Mouse (Mus musculus): Measurements from ENCODE around the gene Dguok. TPM values are rescaled to one million over a fixed set of nuclear protein-coding genes. Genes with fewer than 3 reads are reported as not detected.
A peak's percentile ranks its signal among the peaks of the same experiment; 100 is the strongest.

Gene Dguok
- polyA plus RNA-seq, 1 experiment from 2014 or later, result 48.2 TPM

GRCm38 (mm10) chr6:83453706-83454105, 53.1 kb downstream of the Dguok start:
- peak overlapping the region; percentile 88 for H3K4me3 ChIP-seq
- H3K36me3 ChIP-seq, result no peaks in the 10 kb centered on the region
- 53% methylated on average over 11 of the region's 11 CpGs for WGBS
- no peaks in the 10 kb centered on the region for H3K9me3 ChIP-seq (replicated peaks)
- H3K27ac ChIP-seq, result no peak overlapping the region
- no peaks in the 10 kb centered on the region for H3K27me3 ChIP-seq
- H3K4me1 ChIP-seq (replicated peaks), result peaks cover 78% of the 10 kb centered on the region
- peak overlapping the region; percentile 96 for H3K4me2 ChIP-seq
- ATAC-seq (replicated peaks; ENCODE audit: insufficient number of reproducible peaks, insufficient read depth, low FRiP score, low read depth), result no peak
- no peak overlapping the region for H3K9ac ChIP-seq

GRCm38 (mm10) chr6:83450451-83451303, 56.1 kb downstream of the Dguok start:
- Histone ChIP-seq H3K27me3 (no peaks in the 10 kb centered on the region), H3K9me3 (replicated peaks) (no peaks in the 10 kb centered on the region), H3K27ac (peak overlapping the region; percentile 72), H3K4me1 (replicated peaks) (peaks cover 94% of the 10 kb centered on the region), H3K4me2 (peak overlapping the region; percentile 31; the same call in 1 of the 2 replicates), H3K4me3 (no peak overlapping the region), H3K9ac (no peak overlapping the region), H3K36me3 (no peaks in the 10 kb centered on the region)
- 49% methylated on average over 9 of the region's 9 CpGs for WGBS
- no peak for ATAC-seq (replicated peaks; ENCODE audit: insufficient number of reproducible peaks, insufficient read depth, low FRiP score, low read depth)

- WGBS, result 15% methylated on average over 3 of the region's 3 CpGs
- H3K27ac ChIP-seq, result peak overlapping the region; percentile 72
- H3K27me3 ChIP-seq, result no peaks in the 10 kb centered on the region
- peaks cover 94% of the 10 kb centered on the region for H3K4me1 ChIP-seq (replicated peaks)
- no peaks in the 10 kb centered on the region for H3K9me3 ChIP-seq (replicated peaks)
- peak; percentile 50; the same call in 1 of the 2 replicates for ATAC-seq (replicated peaks; ENCODE audit: insufficient number of reproducible peaks, insufficient read depth, low FRiP score, low read depth)
- H3K9ac ChIP-seq, result peak overlapping the region; percentile 9; the same call in 1 of the 2 replicates
- H3K36me3 ChIP-seq, result no peaks in the 10 kb centered on the region
- H3K4me2 ChIP-seq, result peak overlapping the region; percentile 9; the same call in 1 of the 2 replicates
- no peak overlapping the region for H3K4me3 ChIP-seq
These were observed 57.3 kb downstream of the Dguok start for GRCm38 (mm10) chr6:83449440-83449839.

- Histone ChIP-seq H3K4me1 (replicated peaks) (peaks cover 94% of the 10 kb centered on the region), H3K9me3 (replicated peaks) (no peaks in the 10 kb centered on the region), H3K27ac (peak overlapping the region; percentile 72), H3K27me3 (no peaks in the 10 kb centered on the region), H3K9ac (peak overlapping the region; percentile 9; the same call in 1 of the 2 replicates), H3K4me3 (no peak overlapping the region), H3K36me3 (no peaks in the 10 kb centered on the region), H3K4me2 (no peak overlapping the region)
- ATAC-seq (replicated peaks; ENCODE audit: insufficient number of reproducible peaks, insufficient read depth, low FRiP score, low read depth), result no peak
- 62% methylated on average over 4 of the region's 4 CpGs for WGBS
These were observed 57.9 kb downstream of the Dguok start for GRCm38 (mm10) chr6:83448911-83449310.

- peaks cover 96% of the 10 kb centered on the region for H3K4me1 ChIP-seq (replicated peaks)
- no peaks in the 10 kb centered on the region for H3K36me3 ChIP-seq
- no peak overlapping the region for H3K4me2 ChIP-seq
- no peak overlapping the region for H3K9ac ChIP-seq
- no peak overlapping the region for H3K4me3 ChIP-seq
- 74% methylated on average over 7 of the region's 7 CpGs for WGBS
- no peaks in the 10 kb centered on the region for H3K9me3 ChIP-seq (replicated peaks)
- no peaks in the 10 kb centered on the region for H3K27me3 ChIP-seq
- ATAC-seq (replicated peaks; ENCODE audit: insufficient number of reproducible peaks, insufficient read depth, low FRiP score, low read depth), result no peak
- H3K27ac ChIP-seq, result no peak overlapping the region
These were observed 59.7 kb downstream of the Dguok start for GRCm38 (mm10) chr6:83447031-83447430.

GRCm38 (mm10) chr6:83445796-83446195, 61.0 kb downstream of the Dguok start:
- ATAC-seq (replicated peaks; ENCODE audit: insufficient number of reproducible peaks, insufficient read depth, low FRiP score, low read depth), result no peak
- Histone ChIP-seq H3K4me2 (no peak overlapping the region), H3K9ac (no peak overlapping the region), H3K4me1 (replicated peaks) (peaks cover 92% of the 10 kb centered on the region), H3K9me3 (replicated peaks) (no peaks in the 10 kb centered on the region), H3K36me3 (no peaks in the 10 kb centered on the region), H3K27ac (no peak overlapping the region), H3K4me3 (no peak overlapping the region), H3K27me3 (no peaks in the 10 kb centered on the region)
- WGBS, result 75% methylated on average over 2 of the region's 2 CpGs

- H3K27ac ChIP-seq, result peak overlapping the region; percentile 87
- H3K27me3 ChIP-seq, result no peaks in the 10 kb centered on the region
- H3K4me2 ChIP-seq, result peak overlapping the region; percentile 84
- peak overlapping the region; percentile 20; the same call in 1 of the 2 replicates for H3K9ac ChIP-seq
- WGBS, result 6% methylated on average over 13 of the region's 13 CpGs
- H3K4me1 ChIP-seq (replicated peaks), result peaks cover 92% of the 10 kb centered on the region
- H3K4me3 ChIP-seq, result peak overlapping the region; percentile 18
- H3K36me3 ChIP-seq, result no peaks in the 10 kb centered on the region
- H3K9me3 ChIP-seq (replicated peaks), result no peaks in the 10 kb centered on the region
- peak; percentile 61 for ATAC-seq (replicated peaks; ENCODE audit: insufficient number of reproducible peaks, insufficient read depth, low FRiP score, low read depth)
These were observed 63.1 kb downstream of the Dguok start for GRCm38 (mm10) chr6:83443441-83444340.

GRCm38 (mm10) chr6:83442639-83443038, 64.1 kb downstream of the Dguok start:
- peak overlapping the region; percentile 73; the same call in 1 of the 2 replicates for H3K4me3 ChIP-seq
- peak overlapping the region; percentile 87 for H3K27ac ChIP-seq
- H3K9ac ChIP-seq, result peak overlapping the region; percentile 51; the same call in 1 of the 2 replicates
- no peaks in the 10 kb centered on the region for H3K27me3 ChIP-seq
- H3K36me3 ChIP-seq, result no peaks in the 10 kb centered on the region
- no peaks in the 10 kb centered on the region for H3K9me3 ChIP-seq (replicated peaks)
- ATAC-seq (replicated peaks; ENCODE audit: insufficient number of reproducible peaks, insufficient read depth, low FRiP score, low read depth), result no peak
- peaks cover 95% of the 10 kb centered on the region for H3K4me1 ChIP-seq (replicated peaks)
- peak overlapping the region; percentile 84 for H3K4me2 ChIP-seq
- 45% methylated on average over 3 of the region's 3 CpGs for WGBS

GRCm38 (mm10) chr6:83441259-83442061, 65.3 kb downstream of the Dguok start:
- H3K36me3 ChIP-seq, result no peaks in the 10 kb centered on the region
- WGBS, result under 1% methylated on average over 48 of the region's 48 CpGs

GRCm38 (mm10) chr6:83440510-83441258, 66.1 kb downstream of the Dguok start:
- Histone ChIP-seq H3K27me3 (no peaks in the 10 kb centered on the region), H3K4me1 (replicated peaks) (peaks cover 83% of the 10 kb centered on the region), H3K4me3 (peak overlapping the region; percentile 73), H3K9ac (peak overlapping the region; percentile 68), H3K27ac (peak overlapping the region; percentile 87), H3K36me3 (no peaks in the 10 kb centered on the region), H3K4me2 (peak overlapping the region; percentile 84), H3K9me3 (replicated peaks) (no peaks in the 10 kb centered on the region)
- peak; percentile 16; the same call in 1 of the 2 replicates for ATAC-seq (replicated peaks; ENCODE audit: insufficient number of reproducible peaks, insufficient read depth, low FRiP score, low read depth)
- 3% methylated on average over 26 of the region's 26 CpGs for WGBS

More at GRCm38 (mm10) chr6:83441259-83442061, 65.3 kb downstream of the Dguok start:
- Histone ChIP-seq H3K27me3 (no peaks in the 10 kb centered on the region), H3K4me1 (replicated peaks) (peaks cover 87% of the 10 kb centered on the region), H3K4me3 (peak overlapping the region; percentile 73), H3K9me3 (replicated peaks) (no peaks in the 10 kb centered on the region), H3K27ac (peak overlapping the region; percentile 87), H3K4me2 (peak overlapping the region; percentile 84), H3K9ac (peak overlapping the region; percentile 68)
- ATAC-seq (replicated peaks; ENCODE audit: insufficient number of reproducible peaks, insufficient read depth, low FRiP score, low read depth), result peak; percentile 92

All from heart, embryonic 15.5 days (tissue).